Mouse (Mus musculus) frontal cortex, postnatal 36 days (tissue): ENCODE data around the gene Oit3.

Experiments
- DNase-seq, 2 experiments: peaks; one replicate each; pipeline ENCODE4 v3.0.0; 2022; ENCODE audit warnings: low spot score in 2 of 2

The Oit3 gene

GRCm38 (mm10) chr10:59441735-59442134 lies at the start of gene Oit3:
TSS of gene Oit3 (minus strand) at chr10:59441778.
- DNase-seq, result no peak

- DNase-seq, result no peak
Measured at GRCm38 (mm10) chr10:59490920-59491319, 49.3 kb upstream of the Oit3 start.

GRCm38 (mm10) chr10:59489411-59489810 lies 47.8 kb upstream of the Oit3 start:
- DNase-seq, result no peak

GRCm38 (mm10) chr10:59487351-59487750 lies 45.8 kb upstream of the Oit3 start:
- no peak for DNase-seq

GRCm38 (mm10) chr10:59484318-59484717 lies 42.7 kb upstream of the Oit3 start:
- no peak for DNase-seq

- peak in 1 of 2 experiments; percentile 40 for DNase-seq
Measured at GRCm38 (mm10) chr10:59481381-59481780, 39.8 kb upstream of the Oit3 start.

- DNase-seq, result no peak
Measured at GRCm38 (mm10) chr10:59470451-59470850, 28.9 kb upstream of the Oit3 start.

GRCm38 (mm10) chr10:59467297-59467696 lies 25.7 kb upstream of the Oit3 start:
- no peak for DNase-seq

- no peak for DNase-seq
Measured at GRCm38 (mm10) chr10:59466626-59467025, 25.0 kb upstream of the Oit3 start.

GRCm38 (mm10) chr10:59465546-59465945 lies 24.0 kb upstream of the Oit3 start:
- DNase-seq, result no peak

GRCm38 (mm10) chr10:59462307-59462706 lies 20.7 kb upstream of the Oit3 start:
- no peak for DNase-seq

- peak; percentile 58 to 69 for DNase-seq
Measured at GRCm38 (mm10) chr10:59459767-59460166, 18.2 kb upstream of the Oit3 start.

- DNase-seq, result no peak
Measured at GRCm38 (mm10) chr10:59454631-59455030, 13.1 kb upstream of the Oit3 start.

- DNase-seq, result no peak
Measured at GRCm38 (mm10) chr10:59451839-59452238, 10.3 kb upstream of the Oit3 start.

- peak in 1 of 2 experiments; percentile 65 for DNase-seq
Measured at GRCm38 (mm10) chr10:59447546-59447945, 6.0 kb upstream of the Oit3 start.

GRCm38 (mm10) chr10:59446911-59447437 lies 5.4 kb upstream of the Oit3 start:
- DNase-seq, result no peak

GRCm38 (mm10) chr10:59444635-59445034 lies 3.1 kb upstream of the Oit3 start:
- no peak for DNase-seq

GRCm38 (mm10) chr10:59444106-59444505 lies 2.5 kb upstream of the Oit3 start:
- no peak for DNase-seq

- no peak for DNase-seq
Measured at GRCm38 (mm10) chr10:59443212-59443611, 1.6 kb upstream of the Oit3 start.

- DNase-seq, result no peak
Measured at GRCm38 (mm10) chr10:59440177-59440576, 1.4 kb downstream of the Oit3 start.

GRCm38 (mm10) chr10:59439508-59439931 lies 2.1 kb downstream of the Oit3 start:
- DNase-seq, result no peak

- no peak for DNase-seq
Measured at GRCm38 (mm10) chr10:59438651-59439050, 2.9 kb downstream of the Oit3 start.

- DNase-seq, result no peak
Measured at GRCm38 (mm10) chr10:59435746-59436145, 5.8 kb downstream of the Oit3 start.

- DNase-seq, result no peak
Measured at GRCm38 (mm10) chr10:59430701-59431218, 10.8 kb downstream of the Oit3 start.
